Mouse (Mus musculus) brain, adult 2 months (tissue): Measurements from ENCODE around the gene Fstl1.

Experiments
- DNase-seq: peaks from one replicate; pipeline ENCODE4 v3.0.0; 2011; ENCODE audit warnings: low read depth, low spot score

Fstl1 gene

GRCm38 (mm10) chr16:37817986-37818385 lies 41.3 kb downstream of the Fstl1 start:
- no peak for DNase-seq

GRCm38 (mm10) chr16:37823949-37824348 lies 47.3 kb downstream of the Fstl1 start:
- peak; percentile 82 for DNase-seq

GRCm38 (mm10) chr16:37824778-37825505 lies 48.3 kb downstream of the Fstl1 start:
- DNase-seq, result peak; percentile 64

GRCm38 (mm10) chr16:37826286-37826685 lies 49.6 kb downstream of the Fstl1 start:
- DNase-seq, result no peak

- no peak for DNase-seq
These were observed 54.4 kb downstream of the Fstl1 start for GRCm38 (mm10) chr16:37831041-37831440.

GRCm38 (mm10) chr16:37837571-37837970 lies 60.9 kb downstream of the Fstl1 start:
- DNase-seq, result no peak

GRCm38 (mm10) chr16:37842439-37842838 lies 65.8 kb downstream of the Fstl1 start:
- no peak for DNase-seq

- no peak for DNase-seq
These were observed 67.1 kb downstream of the Fstl1 start for GRCm38 (mm10) chr16:37843740-37844139.

GRCm38 (mm10) chr16:37845202-37845925 lies 68.7 kb downstream of the Fstl1 start:
- DNase-seq, result no peak

GRCm38 (mm10) chr16:37847081-37847480 lies 70.4 kb downstream of the Fstl1 start:
- DNase-seq, result no peak

- DNase-seq, result no peak
These were observed 74.7 kb downstream of the Fstl1 start for GRCm38 (mm10) chr16:37851366-37851765.

GRCm38 (mm10) chr16:37853279-37853678 lies 76.6 kb downstream of the Fstl1 start:
- DNase-seq, result no peak

GRCm38 (mm10) chr16:37854054-37854453 lies 77.4 kb downstream of the Fstl1 start:
- no peak for DNase-seq

GRCm38 (mm10) chr16:37854593-37854992 lies 77.9 kb downstream of the Fstl1 start:
- DNase-seq, result no peak

GRCm38 (mm10) chr16:37855583-37855982 lies 78.9 kb downstream of the Fstl1 start:
- DNase-seq, result no peak

GRCm38 (mm10) chr16:37856327-37856726 lies 79.7 kb downstream of the Fstl1 start:
- no peak for DNase-seq

GRCm38 (mm10) chr16:37857495-37857894 lies 80.8 kb downstream of the Fstl1 start:
- no peak for DNase-seq

GRCm38 (mm10) chr16:37860213-37860612 lies 83.5 kb downstream of the Fstl1 start:
- DNase-seq, result no peak

- no peak for DNase-seq
These were observed 84.4 kb downstream of the Fstl1 start, which contains the start of gene Gm36028 for GRCm38 (mm10) chr16:37861029-37861428. TSS of gene Gm36028 (minus strand) at chr16:37861146.

GRCm38 (mm10) chr16:37863876-37864275 lies 87.2 kb downstream of the Fstl1 start:
- DNase-seq, result no peak

GRCm38 (mm10) chr16:37865841-37866240 lies 89.2 kb downstream of the Fstl1 start:
- DNase-seq, result no peak

GRCm38 (mm10) chr16:37867791-37868505 lies 91.3 kb downstream of the Fstl1 start, which contains the start of gene Lrrc58:
TSS of gene Lrrc58 (plus strand) at chr16:37868389.
- peak; percentile 94 for DNase-seq
